Mouse (Mus musculus): Measurements from ENCODE around the gene Glyr1. TPM values are rescaled to one million over a fixed set of nuclear protein-coding genes. Genes with fewer than 3 reads are reported as not detected.
A peak's percentile ranks its signal among the peaks of the same experiment; 100 is the strongest.

Glyr1 gene
- polyA plus RNA-seq, 1 experiment = 47.6 TPM

DNA sequence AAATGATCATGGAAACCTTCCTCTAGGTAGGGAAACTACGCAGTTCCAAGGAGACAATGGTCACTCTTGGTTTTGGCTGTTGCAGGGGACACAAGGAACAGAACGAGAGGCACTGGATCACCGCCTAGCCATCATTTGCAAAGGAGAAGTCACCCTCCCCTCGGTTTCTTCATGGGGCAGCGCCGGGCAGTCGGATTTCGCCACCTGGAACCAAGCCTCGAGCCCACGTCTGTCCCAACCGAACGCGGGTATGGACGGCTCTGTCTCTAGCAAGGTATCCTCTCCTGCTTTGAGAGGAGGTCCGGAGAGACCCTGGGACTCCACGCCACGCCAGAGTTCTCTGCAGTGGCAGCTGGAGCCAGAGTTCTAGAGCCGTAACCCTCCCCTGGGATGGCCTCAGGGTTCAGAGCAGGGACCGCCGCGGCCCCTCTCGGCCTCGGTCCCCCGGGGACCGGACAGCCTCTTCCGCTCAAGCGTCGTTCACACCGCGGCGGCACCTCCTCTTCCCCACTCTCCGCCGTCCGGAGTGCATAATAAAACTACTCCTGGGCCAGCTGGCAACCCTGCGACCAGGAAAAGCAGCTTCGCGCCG lies 385 bp downstream of the Glyr1 start:
- Histone ChIP-seq H3K79me3 (ENCODE audit: low read depth) (peaks cover 42% of the 10 kb centered on the region), H3K4me3 (ENCODE audit: insufficient read depth, poor library complexity, severe bottlenecking) (peak overlapping the region; percentile 90), H3K36me3 (ENCODE audit: control insufficient read depth, insufficient read depth) (peaks cover 50% of the 10 kb centered on the region), H3K79me2 (ENCODE audit: control insufficient read depth, insufficient read depth) (peaks cover 82% of the 10 kb centered on the region), H3K27me3 (ENCODE audit: control insufficient read depth, insufficient read depth, insufficient read length) (no peaks in the 10 kb centered on the region), H3ac (ENCODE audit: control insufficient read depth, insufficient read length, low read depth) (peak overlapping the region; percentile 91)
- TF ChIP-seq CTCF (IDR thresholded peaks at IDR 0.05; ENCODE audit: control insufficient read depth, insufficient read depth, insufficient read length) (no peak), CEBPB (IDR thresholded peaks at IDR 0.05; ENCODE audit: low read depth) (no peak), MAX (IDR thresholded peaks at IDR 0.05) (no peak), MYOG (IDR thresholded peaks at IDR 0.05; ENCODE audit: control insufficient read depth, extremely low read depth, insufficient read length) (no peak), USF1 (IDR thresholded peaks at IDR 0.05; ENCODE audit: low read depth) (no peak), MYOD1 (IDR thresholded peaks at IDR 0.05; ENCODE audit: control insufficient read depth, insufficient read length, low read depth) (no peak), FOSL1 (IDR thresholded peaks at IDR 0.05; ENCODE audit: insufficient read depth, low read length, poor library complexity, severe bottlenecking) (no peak)

DNA sequence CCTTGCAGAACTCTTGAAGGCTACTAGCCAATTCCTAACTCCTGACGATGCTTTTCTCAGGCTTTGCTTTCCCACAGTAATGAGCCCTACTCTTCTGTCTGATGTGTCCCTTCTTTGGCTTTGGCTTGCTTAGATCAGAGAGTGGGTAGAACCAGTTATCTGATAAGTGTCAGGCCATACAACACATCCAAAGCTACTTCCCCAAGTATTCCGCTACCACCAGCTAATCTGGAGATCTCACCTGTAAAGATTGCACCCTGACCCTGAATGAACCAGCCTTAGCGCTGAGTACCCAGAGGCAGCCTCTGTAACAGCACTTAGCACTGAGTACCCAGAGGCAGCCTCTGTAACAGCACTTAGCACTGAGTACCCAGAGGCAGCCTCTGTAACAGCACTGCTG lies 4.3 kb downstream of the Glyr1 start:
- Histone ChIP-seq H3K79me3 (ENCODE audit: low read depth) (peaks cover 23% of the 10 kb centered on the region), H3K27me3 (ENCODE audit: control insufficient read depth, insufficient read depth, insufficient read length) (no peaks in the 10 kb centered on the region), H3K36me3 (ENCODE audit: control insufficient read depth, insufficient read depth) (peaks cover 61% of the 10 kb centered on the region), H3ac (ENCODE audit: control insufficient read depth, insufficient read length, low read depth) (no peak overlapping the region), H3K4me3 (ENCODE audit: insufficient read depth, poor library complexity, severe bottlenecking) (no peak overlapping the region), H3K79me2 (ENCODE audit: control insufficient read depth, insufficient read depth) (peaks cover 55% of the 10 kb centered on the region)
- no peak for TF ChIP-seq MYOD1 (IDR thresholded peaks at IDR 0.05; ENCODE audit: control insufficient read depth, insufficient read length, low read depth)
- no peak for TF ChIP-seq FOSL1 (IDR thresholded peaks at IDR 0.05; ENCODE audit: insufficient read depth, low read length, poor library complexity, severe bottlenecking)
- no peak for TF ChIP-seq USF1 (IDR thresholded peaks at IDR 0.05; ENCODE audit: low read depth)
- no peak for TF ChIP-seq MAX (IDR thresholded peaks at IDR 0.05)
- TF ChIP-seq CEBPB (IDR thresholded peaks at IDR 0.05; ENCODE audit: low read depth) = no peak
- no peak for TF ChIP-seq CTCF (IDR thresholded peaks at IDR 0.05; ENCODE audit: control insufficient read depth, insufficient read depth, insufficient read length)
- TF ChIP-seq MYOG (IDR thresholded peaks at IDR 0.05; ENCODE audit: control insufficient read depth, extremely low read depth, insufficient read length) = no peak

- no peaks in the 10 kb centered on the region for H3K27me3 ChIP-seq (ENCODE audit: control insufficient read depth, insufficient read depth, insufficient read length)
- no peak overlapping the region for H3K4me3 ChIP-seq (ENCODE audit: insufficient read depth, poor library complexity, severe bottlenecking)
- H3K79me2 ChIP-seq (ENCODE audit: control insufficient read depth, insufficient read depth) = peaks cover 6% of the 10 kb centered on the region
- no peak overlapping the region for H3ac ChIP-seq (ENCODE audit: control insufficient read depth, insufficient read length, low read depth)
- peaks cover 90% of the 10 kb centered on the region for H3K36me3 ChIP-seq (ENCODE audit: control insufficient read depth, insufficient read depth)
- peaks cover 1% of the 10 kb centered on the region for H3K79me3 ChIP-seq (ENCODE audit: low read depth)
- no peak for TF ChIP-seq MYOD1 (IDR thresholded peaks at IDR 0.05; ENCODE audit: control insufficient read depth, insufficient read length, low read depth)
- TF ChIP-seq MYOG (IDR thresholded peaks at IDR 0.05; ENCODE audit: control insufficient read depth, extremely low read depth, insufficient read length) = no peak
- TF ChIP-seq CEBPB (IDR thresholded peaks at IDR 0.05; ENCODE audit: low read depth) = no peak
- TF ChIP-seq MAX (IDR thresholded peaks at IDR 0.05) = no peak
- TF ChIP-seq FOSL1 (IDR thresholded peaks at IDR 0.05; ENCODE audit: insufficient read depth, low read length, poor library complexity, severe bottlenecking) = no peak
- no peak for TF ChIP-seq CTCF (IDR thresholded peaks at IDR 0.05; ENCODE audit: control insufficient read depth, insufficient read depth, insufficient read length)
- TF ChIP-seq USF1 (IDR thresholded peaks at IDR 0.05; ENCODE audit: low read depth) = no peak
These were observed 12.9 kb downstream of the Glyr1 start for GRCm38 (mm10) chr16:5036649-5037234.

GRCm38 (mm10) chr16:5035591-5035990 lies 14.1 kb downstream of the Glyr1 start:
- Histone ChIP-seq H3K79me2 (ENCODE audit: control insufficient read depth, insufficient read depth) (peaks cover under 1% of the 10 kb centered on the region), H3K4me3 (ENCODE audit: insufficient read depth, poor library complexity, severe bottlenecking) (no peak overlapping the region), H3K36me3 (ENCODE audit: control insufficient read depth, insufficient read depth) (peaks cover 90% of the 10 kb centered on the region), H3ac (ENCODE audit: control insufficient read depth, insufficient read length, low read depth) (no peak overlapping the region), H3K27me3 (ENCODE audit: control insufficient read depth, insufficient read depth, insufficient read length) (no peaks in the 10 kb centered on the region), H3K79me3 (ENCODE audit: low read depth) (peaks cover 1% of the 10 kb centered on the region)
- TF ChIP-seq CTCF (IDR thresholded peaks at IDR 0.05; ENCODE audit: control insufficient read depth, insufficient read depth, insufficient read length) (no peak), MYOD1 (IDR thresholded peaks at IDR 0.05; ENCODE audit: control insufficient read depth, insufficient read length, low read depth) (no peak), CEBPB (IDR thresholded peaks at IDR 0.05; ENCODE audit: low read depth) (no peak), MYOG (IDR thresholded peaks at IDR 0.05; ENCODE audit: control insufficient read depth, extremely low read depth, insufficient read length) (no peak)

GRCm38 (mm10) chr16:5029847-5030246 lies 19.8 kb downstream of the Glyr1 start:
- no peak for TF ChIP-seq USF1 (IDR thresholded peaks at IDR 0.05; ENCODE audit: low read depth)
- TF ChIP-seq MAX (IDR thresholded peaks at IDR 0.05) = no peak
- no peak for TF ChIP-seq MYOG (IDR thresholded peaks at IDR 0.05; ENCODE audit: control insufficient read depth, extremely low read depth, insufficient read length)
- no peak for TF ChIP-seq MYOD1 (IDR thresholded peaks at IDR 0.05; ENCODE audit: control insufficient read depth, insufficient read length, low read depth)
- TF ChIP-seq CEBPB (IDR thresholded peaks at IDR 0.05; ENCODE audit: low read depth) = no peak
- no peak for TF ChIP-seq CTCF (IDR thresholded peaks at IDR 0.05; ENCODE audit: control insufficient read depth, insufficient read depth, insufficient read length)
- no peak for TF ChIP-seq FOSL1 (IDR thresholded peaks at IDR 0.05; ENCODE audit: insufficient read depth, low read length, poor library complexity, severe bottlenecking)
- Histone ChIP-seq H3K79me3 (ENCODE audit: low read depth) (no peaks in the 10 kb centered on the region), H3K4me3 (ENCODE audit: insufficient read depth, poor library complexity, severe bottlenecking) (no peak overlapping the region), H3ac (ENCODE audit: control insufficient read depth, insufficient read length, low read depth) (no peak overlapping the region), H3K79me2 (ENCODE audit: control insufficient read depth, insufficient read depth) (no peaks in the 10 kb centered on the region), H3K36me3 (ENCODE audit: control insufficient read depth, insufficient read depth) (peaks cover 92% of the 10 kb centered on the region), H3K27me3 (ENCODE audit: control insufficient read depth, insufficient read depth, insufficient read length) (no peaks in the 10 kb centered on the region)
